Mouse (Mus musculus): ENCODE data around the gene Tmem63b. TPM values are rescaled to one million over a fixed set of nuclear protein-coding genes. Genes with fewer than 3 reads are reported as not detected.
A peak's percentile ranks its signal among the peaks of the same experiment; 100 is the strongest.

Gene Tmem63b
- polyA plus RNA-seq, 1 experiment: 112 TPM

GRCm38 (mm10) chr17:45710407-45710806 is 23.7 kb upstream of the Tmem63b start:
- Histone ChIP-seq H3K4me1 (ENCODE audit: control insufficient read depth, insufficient read depth, low read length) (no peaks in the 10 kb centered on the region), H3K4me3 (ENCODE audit: low read depth, low read length) (no peak overlapping the region), H3K9me3 (replicated peaks; ENCODE audit: control insufficient read depth, insufficient read depth, low read length, poor library complexity, severe bottlenecking) (no peaks in the 10 kb centered on the region), H3K9ac (ENCODE audit: low read depth, poor library complexity, severe bottlenecking) (no peak overlapping the region), H3K27me3 (ENCODE audit: control insufficient read depth, insufficient read depth, low read length, poor library complexity, severe bottlenecking) (no peaks in the 10 kb centered on the region), H3K36me3 (ENCODE audit: control insufficient read depth, insufficient read depth, low read length, poor library complexity, severe bottlenecking) (no peaks in the 10 kb centered on the region), H3K27ac (ENCODE audit: insufficient read depth, low read length) (no peak overlapping the region)
- TF ChIP-seq POLR2A (IDR thresholded peaks at IDR 0.05; ENCODE audit: insufficient read depth, low read length) (no peak), CTCF (IDR thresholded peaks at IDR 0.05; ENCODE audit: low read depth, low read length) (no peak), EP300 (IDR thresholded peaks at IDR 0.05; ENCODE audit: insufficient read depth, low read depth, low read length) (no peak)

GRCm38 (mm10) chr17:45709829-45710228 is 23.1 kb upstream of the Tmem63b start:
- no peak for TF ChIP-seq CTCF (IDR thresholded peaks at IDR 0.05; ENCODE audit: low read depth, low read length)
- TF ChIP-seq EP300 (IDR thresholded peaks at IDR 0.05; ENCODE audit: insufficient read depth, low read depth, low read length): no peak
- no peak for TF ChIP-seq POLR2A (IDR thresholded peaks at IDR 0.05; ENCODE audit: insufficient read depth, low read length)
- no peaks in the 10 kb centered on the region for H3K27me3 ChIP-seq (ENCODE audit: control insufficient read depth, insufficient read depth, low read length, poor library complexity, severe bottlenecking)
- no peaks in the 10 kb centered on the region for H3K9me3 ChIP-seq (replicated peaks; ENCODE audit: control insufficient read depth, insufficient read depth, low read length, poor library complexity, severe bottlenecking)
- H3K36me3 ChIP-seq (ENCODE audit: control insufficient read depth, insufficient read depth, low read length, poor library complexity, severe bottlenecking): no peaks in the 10 kb centered on the region
- H3K27ac ChIP-seq (ENCODE audit: insufficient read depth, low read length): no peak overlapping the region
- H3K9ac ChIP-seq (ENCODE audit: low read depth, poor library complexity, severe bottlenecking): no peak overlapping the region
- no peaks in the 10 kb centered on the region for H3K4me1 ChIP-seq (ENCODE audit: control insufficient read depth, insufficient read depth, low read length)
- H3K4me3 ChIP-seq (ENCODE audit: low read depth, low read length): no peak overlapping the region

- no peaks in the 10 kb centered on the region for H3K27me3 ChIP-seq (ENCODE audit: control insufficient read depth, insufficient read depth, low read length, poor library complexity, severe bottlenecking)
- H3K9ac ChIP-seq (ENCODE audit: low read depth, poor library complexity, severe bottlenecking): no peak overlapping the region
- no peaks in the 10 kb centered on the region for H3K4me1 ChIP-seq (ENCODE audit: control insufficient read depth, insufficient read depth, low read length)
- H3K4me3 ChIP-seq (ENCODE audit: low read depth, low read length): no peak overlapping the region
- TF ChIP-seq CTCF (IDR thresholded peaks at IDR 0.05; ENCODE audit: low read depth, low read length) (no peak), EP300 (IDR thresholded peaks at IDR 0.05; ENCODE audit: insufficient read depth, low read depth, low read length) (no peak), POLR2A (IDR thresholded peaks at IDR 0.05; ENCODE audit: insufficient read depth, low read length) (no peak)
- no peak overlapping the region for H3K27ac ChIP-seq (ENCODE audit: insufficient read depth, low read length)
- H3K36me3 ChIP-seq (ENCODE audit: control insufficient read depth, insufficient read depth, low read length, poor library complexity, severe bottlenecking): no peaks in the 10 kb centered on the region
- no peaks in the 10 kb centered on the region for H3K9me3 ChIP-seq (replicated peaks; ENCODE audit: control insufficient read depth, insufficient read depth, low read length, poor library complexity, severe bottlenecking)
Observed at GRCm38 (mm10) chr17:45708179-45708578, 21.5 kb upstream of the Tmem63b start.

GRCm38 (mm10) chr17:45707376-45707775 is 20.7 kb upstream of the Tmem63b start:
- H3K27me3 ChIP-seq (ENCODE audit: control insufficient read depth, insufficient read depth, low read length, poor library complexity, severe bottlenecking): no peaks in the 10 kb centered on the region
- H3K9me3 ChIP-seq (replicated peaks; ENCODE audit: control insufficient read depth, insufficient read depth, low read length, poor library complexity, severe bottlenecking): no peaks in the 10 kb centered on the region
- no peak overlapping the region for H3K4me3 ChIP-seq (ENCODE audit: low read depth, low read length)
- H3K4me1 ChIP-seq (ENCODE audit: control insufficient read depth, insufficient read depth, low read length): no peaks in the 10 kb centered on the region
- no peak overlapping the region for H3K27ac ChIP-seq (ENCODE audit: insufficient read depth, low read length)
- H3K9ac ChIP-seq (ENCODE audit: low read depth, poor library complexity, severe bottlenecking): no peak overlapping the region
- H3K36me3 ChIP-seq (ENCODE audit: control insufficient read depth, insufficient read depth, low read length, poor library complexity, severe bottlenecking): no peaks in the 10 kb centered on the region
- TF ChIP-seq CTCF (IDR thresholded peaks at IDR 0.05; ENCODE audit: low read depth, low read length): peak; percentile 52
- no peak for TF ChIP-seq POLR2A (IDR thresholded peaks at IDR 0.05; ENCODE audit: insufficient read depth, low read length)

- Histone ChIP-seq H3K27me3 (ENCODE audit: control insufficient read depth, insufficient read depth, low read length, poor library complexity, severe bottlenecking) (no peaks in the 10 kb centered on the region), H3K9ac (ENCODE audit: low read depth, poor library complexity, severe bottlenecking) (no peak overlapping the region), H3K27ac (ENCODE audit: insufficient read depth, low read length) (no peak overlapping the region), H3K4me1 (ENCODE audit: control insufficient read depth, insufficient read depth, low read length) (no peaks in the 10 kb centered on the region), H3K9me3 (replicated peaks; ENCODE audit: control insufficient read depth, insufficient read depth, low read length, poor library complexity, severe bottlenecking) (no peaks in the 10 kb centered on the region), H3K4me3 (ENCODE audit: low read depth, low read length) (no peak overlapping the region), H3K36me3 (ENCODE audit: control insufficient read depth, insufficient read depth, low read length, poor library complexity, severe bottlenecking) (no peaks in the 10 kb centered on the region)
- no peak for TF ChIP-seq CTCF (IDR thresholded peaks at IDR 0.05; ENCODE audit: low read depth, low read length)
- TF ChIP-seq EP300 (IDR thresholded peaks at IDR 0.05; ENCODE audit: insufficient read depth, low read depth, low read length): no peak
- no peak for TF ChIP-seq POLR2A (IDR thresholded peaks at IDR 0.05; ENCODE audit: insufficient read depth, low read length)
Observed at GRCm38 (mm10) chr17:45706796-45707195, 20.1 kb upstream of the Tmem63b start.

- H3K9ac ChIP-seq (ENCODE audit: low read depth, poor library complexity, severe bottlenecking): no peak overlapping the region
- no peak overlapping the region for H3K4me3 ChIP-seq (ENCODE audit: low read depth, low read length)
- H3K27me3 ChIP-seq (ENCODE audit: control insufficient read depth, insufficient read depth, low read length, poor library complexity, severe bottlenecking): no peaks in the 10 kb centered on the region
- TF ChIP-seq POLR2A (IDR thresholded peaks at IDR 0.05; ENCODE audit: insufficient read depth, low read length) (no peak), CTCF (IDR thresholded peaks at IDR 0.05; ENCODE audit: low read depth, low read length) (no peak), EP300 (IDR thresholded peaks at IDR 0.05; ENCODE audit: insufficient read depth, low read depth, low read length) (no peak)
- H3K36me3 ChIP-seq (ENCODE audit: control insufficient read depth, insufficient read depth, low read length, poor library complexity, severe bottlenecking): no peaks in the 10 kb centered on the region
- peaks cover 2% of the 10 kb centered on the region for H3K4me1 ChIP-seq (ENCODE audit: control insufficient read depth, insufficient read depth, low read length)
- H3K9me3 ChIP-seq (replicated peaks; ENCODE audit: control insufficient read depth, insufficient read depth, low read length, poor library complexity, severe bottlenecking): no peaks in the 10 kb centered on the region
- H3K27ac ChIP-seq (ENCODE audit: insufficient read depth, low read length): no peak overlapping the region
Observed at GRCm38 (mm10) chr17:45703187-45703586, 16.5 kb upstream of the Tmem63b start.

All from ES-Bruce4 (cell line).